In the genomic region with DNA sequence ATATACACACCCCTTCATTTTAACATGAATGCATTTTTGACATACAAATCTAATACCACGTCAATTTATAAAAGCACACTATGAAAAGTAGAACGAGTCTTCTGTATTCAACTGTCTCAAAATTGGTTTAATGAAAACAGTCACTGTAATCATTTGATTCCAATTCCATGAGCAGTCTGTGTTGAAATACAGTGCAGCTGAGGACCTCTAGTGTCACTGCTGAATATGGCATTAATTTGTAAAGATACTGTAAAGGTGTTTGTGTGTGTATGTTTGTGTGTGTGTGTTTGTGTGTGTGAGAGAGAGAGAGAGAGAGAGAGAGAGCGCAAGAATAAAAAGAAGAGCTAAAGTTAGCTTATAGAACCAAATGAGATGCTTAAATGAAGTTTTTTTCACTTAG, we compare ENCODE assay signal across 10 mouse cellular contexts. TPM values are rescaled to one million over a fixed set of nuclear protein-coding genes. Genes with fewer than 3 reads are reported as not detected.
DNase-seq lines count a peak whose midpoint lies in the region; ATAC-seq and TF ChIP-seq lines count a peak whose summit lies in the region.
"Had no signal": no experiment of that assay in that cellular context is flagged by ENCODE, and none has a peak within 500 bp of the region (broad histone marks: within the 10 kb centered on the region; RNA-seq: fewer than 3 reads in every experiment).

No protein-coding gene starts in this region.

- ATAC-seq in embryonic facial prominence, embryonic 11.5 days (replicated peaks; ENCODE audit: insufficient number of reproducible peaks, low FRiP score, low TSS enrichment, low read depth), result no peak
- ATAC-seq in liver, embryonic 11.5 days (replicated peaks; ENCODE audit: low FRiP score), result no peak

- no peaks in the 10 kb centered on the region for H3K4me1 ChIP-seq in embryonic facial prominence, embryonic 11.5 days (ENCODE audit: control insufficient read depth, insufficient read depth, low read length)
- no peaks in the 10 kb centered on the region for H3K4me1 ChIP-seq in embryonic facial prominence, embryonic 10.5 days
- no peaks in the 10 kb centered on the region for H3K4me1 ChIP-seq in liver, adult 2 months (ENCODE audit: control insufficient read depth, insufficient read depth, low read length)
- no peaks in the 10 kb centered on the region for H3K4me1 ChIP-seq in liver, embryonic 11.5 days (replicated peaks; ENCODE audit: control insufficient read depth, insufficient read depth, low read length)
- H3K4me1 ChIP-seq: embryonic facial prominence, embryonic 15.5 days had no signal

- no peaks in the 10 kb centered on the region for H3K9me3 ChIP-seq in embryonic facial prominence, embryonic 11.5 days (replicated peaks; ENCODE audit: control insufficient read depth, low read length)
- no peaks in the 10 kb centered on the region for H3K9me3 ChIP-seq in embryonic facial prominence, embryonic 10.5 days
- no peaks in the 10 kb centered on the region for H3K9me3 ChIP-seq in liver, embryonic 11.5 days (ENCODE audit: control insufficient read depth, low read length)
- H3K9me3 ChIP-seq: embryonic facial prominence, embryonic 15.5 days had no signal

- H3K4me3 ChIP-seq in embryonic facial prominence, embryonic 11.5 days (ENCODE audit: low read depth, low read length), result no peak overlapping the region
- no peak overlapping the region for H3K4me3 ChIP-seq in embryonic facial prominence, embryonic 10.5 days
- H3K4me3 ChIP-seq in liver, adult 2 months (ENCODE audit: insufficient read depth, low read depth, low read length), result no peak overlapping the region
- H3K4me3 ChIP-seq in liver, embryonic 11.5 days (ENCODE audit: low read depth, low read length), result no peak overlapping the region
- H3K4me3 ChIP-seq: embryonic facial prominence, embryonic 15.5 days had no signal

- peak; percentile 51 for TF ChIP-seq CTCF in liver, adult 2 months (IDR thresholded peaks at IDR 0.05; ENCODE audit: low read depth, low read length)

- H3K27ac ChIP-seq in embryonic facial prominence, embryonic 11.5 days (replicated peaks; ENCODE audit: low read depth, low read length), result no peak overlapping the region
- no peak overlapping the region for H3K27ac ChIP-seq in embryonic facial prominence, embryonic 10.5 days (replicated peaks)
- no peak overlapping the region for H3K27ac ChIP-seq in liver, adult 2 months (replicated peaks; ENCODE audit: insufficient read depth, low read depth, low read length)
- H3K27ac ChIP-seq in liver, embryonic 11.5 days (ENCODE audit: low read depth, low read length), result no peak overlapping the region
- H3K27ac ChIP-seq: embryonic facial prominence, embryonic 15.5 days had no signal

- H3K36me3 ChIP-seq in embryonic facial prominence, embryonic 11.5 days (replicated peaks; ENCODE audit: control insufficient read depth, insufficient read depth, low read depth, low read length), result no peaks in the 10 kb centered on the region
- 0 out of 2 replicates have a peak, but pooled peaks cover 3% of the 10 kb centered on the region for H3K36me3 ChIP-seq in embryonic facial prominence, embryonic 10.5 days (replicated peaks)
- H3K36me3 ChIP-seq in liver, adult 2 months (ENCODE audit: control insufficient read depth, insufficient read depth, low read length), result peaks cover 6% of the 10 kb centered on the region; the same call in 1 of the 2 replicates
- peaks cover 2% of the 10 kb centered on the region; the same call in 1 of the 2 replicates for H3K36me3 ChIP-seq in liver, embryonic 11.5 days (ENCODE audit: control insufficient read depth, insufficient read depth, low read length)

- no peak overlapping the region for H3K4me2 ChIP-seq in embryonic facial prominence, embryonic 11.5 days (ENCODE audit: low read depth, low read length)
- no peak overlapping the region for H3K4me2 ChIP-seq in liver, embryonic 11.5 days
- H3K4me2 ChIP-seq: embryonic facial prominence, embryonic 15.5 days had no signal

- TF ChIP-seq POLR2A in liver, adult 2 months (IDR thresholded peaks at IDR 0.05; ENCODE audit: extremely low read depth, insufficient read depth, low read length), result no peak

- H3K79me2 ChIP-seq in liver, adult 2 months (ENCODE audit: control insufficient read depth, insufficient read depth, low read length), result no peaks in the 10 kb centered on the region; the same call in 1 of the 2 replicates

- 84% methylated on average over 3 of the region's 3 CpGs for WGBS in embryonic facial prominence, embryonic 11.5 days
- 84% methylated on average over 3 of the region's 3 CpGs for WGBS in embryonic facial prominence, embryonic 10.5 days
- 70% methylated on average over 3 of the region's 3 CpGs for WGBS in liver, adult 2 months
- WGBS in liver, embryonic 11.5 days, result 78% methylated on average over 3 of the region's 3 CpGs

- peak; percentile 49 for DNase-seq in embryonic facial prominence, embryonic 11.5 days (ENCODE audit: low spot score)
- no peak for DNase-seq in embryonic facial prominence, embryonic 10.5 days (ENCODE audit: low spot score)
- peak; percentile 31 for DNase-seq in liver, adult 2 months (ENCODE audit: extremely low read depth, low read depth, low spot score)
- no peak for DNase-seq in liver, embryonic 11.5 days (ENCODE audit: low spot score)
- peak; percentile 15 for DNase-seq in ZHBTc4 (ENCODE audit: low read depth, low spot score)
- DNase-seq in mesoderm, embryonic 11.5 days (ENCODE audit: low read depth, low spot score), result peak; percentile 17
- no peak for DNase-seq in thymus, postnatal 36 days
- DNase-seq in right cerebral cortex, postnatal 36 days (ENCODE audit: low spot score in 2 of 2), result no peak
- DNase-seq: kidney, adult 18-20 months had no signal

- H3K27me3 ChIP-seq in embryonic facial prominence, embryonic 11.5 days (ENCODE audit: control insufficient read depth, insufficient read depth, low read length), result no peaks in the 10 kb centered on the region
- H3K27me3 ChIP-seq in embryonic facial prominence, embryonic 10.5 days (replicated peaks; ENCODE audit: low read depth, poor library complexity, severe bottlenecking), result no peaks in the 10 kb centered on the region
- H3K27me3 ChIP-seq in liver, adult 2 months (ENCODE audit: control insufficient read depth, insufficient read depth, low read length), result no peaks in the 10 kb centered on the region
- no peaks in the 10 kb centered on the region for H3K27me3 ChIP-seq in liver, embryonic 11.5 days (replicated peaks; ENCODE audit: control insufficient read depth, insufficient read depth, low read length)
- H3K27me3 ChIP-seq: embryonic facial prominence, embryonic 15.5 days had no signal

- H3K9ac ChIP-seq in embryonic facial prominence, embryonic 11.5 days (replicated peaks; ENCODE audit: low read length), result no peak overlapping the region
- H3K9ac ChIP-seq in liver, adult 2 months (ENCODE audit: low read depth, low read length), result no peak overlapping the region
- no peak overlapping the region for H3K9ac ChIP-seq in liver, embryonic 11.5 days (ENCODE audit: low read depth, low read length)
- H3K9ac ChIP-seq: embryonic facial prominence, embryonic 15.5 days had no signal

RNA-seq across cellular contexts. Expression of gene Aimp1, which starts 17.2 kb away (rescaled TPM):
- 89.1 and 93.3 TPM in 2 replicates for polyA plus RNA-seq in embryonic facial prominence, embryonic 11.5 days (2014; fragmentation: Nextera tagmentation; extraction: Ambion mirVana)
- polyA plus RNA-seq in embryonic facial prominence, embryonic 10.5 days (2016; fragmentation: Nextera tagmentation; extraction: Ambion mirVana), result 75.1 and 77.5 TPM in 2 replicates
- total RNA-seq in liver, adult 2 months (2014; rRNA removed), result 32.7 and 37.7 TPM in 2 replicates
- 7.0 and 9.8 TPM in 2 replicates for polyA plus RNA-seq in liver, adult 2 months (2012; rRNA removed)
- polyA plus RNA-seq in liver, embryonic 11.5 days (2014; fragmentation: Nextera tagmentation; extraction: Ambion mirVana), result 90.3 and 92.9 TPM in 2 replicates

RNA-seq across cellular contexts. Expression of gene Tbck, which starts 17.4 kb away (rescaled TPM):
- 23.0 and 25.3 TPM in 2 replicates for polyA plus RNA-seq in embryonic facial prominence, embryonic 11.5 days (2014; fragmentation: Nextera tagmentation; extraction: Ambion mirVana)
- polyA plus RNA-seq in embryonic facial prominence, embryonic 10.5 days (2016; fragmentation: Nextera tagmentation; extraction: Ambion mirVana), result 23.0 and 23.2 TPM in 2 replicates
- 10.5 and 10.7 TPM in 2 replicates for total RNA-seq in liver, adult 2 months (2014; rRNA removed)
- polyA plus RNA-seq in liver, adult 2 months (2012; rRNA removed), result 2.5 and 2.7 TPM in 2 replicates
- polyA plus RNA-seq in liver, embryonic 11.5 days (2014; fragmentation: Nextera tagmentation; extraction: Ambion mirVana), result 12.8 and 13.1 TPM in 2 replicates

Comparison
In these comparisons a context has a peak if more than half of its experiments do, and no peak if none do; other contexts are left out.
1. DNase-seq: peak in embryonic facial prominence, embryonic 11.5 days (single experiment), liver, adult 2 months (single experiment), ZHBTc4 (single experiment) and mesoderm, embryonic 11.5 days (single experiment); none in embryonic facial prominence, embryonic 10.5 days (single experiment), liver, embryonic 11.5 days (single experiment), thymus, postnatal 36 days (0 of 2) and right cerebral cortex, postnatal 36 days (0 of 2).